Mouse (Mus musculus): ENCODE data around the gene Fcho1.

Fcho1 gene

DNA sequence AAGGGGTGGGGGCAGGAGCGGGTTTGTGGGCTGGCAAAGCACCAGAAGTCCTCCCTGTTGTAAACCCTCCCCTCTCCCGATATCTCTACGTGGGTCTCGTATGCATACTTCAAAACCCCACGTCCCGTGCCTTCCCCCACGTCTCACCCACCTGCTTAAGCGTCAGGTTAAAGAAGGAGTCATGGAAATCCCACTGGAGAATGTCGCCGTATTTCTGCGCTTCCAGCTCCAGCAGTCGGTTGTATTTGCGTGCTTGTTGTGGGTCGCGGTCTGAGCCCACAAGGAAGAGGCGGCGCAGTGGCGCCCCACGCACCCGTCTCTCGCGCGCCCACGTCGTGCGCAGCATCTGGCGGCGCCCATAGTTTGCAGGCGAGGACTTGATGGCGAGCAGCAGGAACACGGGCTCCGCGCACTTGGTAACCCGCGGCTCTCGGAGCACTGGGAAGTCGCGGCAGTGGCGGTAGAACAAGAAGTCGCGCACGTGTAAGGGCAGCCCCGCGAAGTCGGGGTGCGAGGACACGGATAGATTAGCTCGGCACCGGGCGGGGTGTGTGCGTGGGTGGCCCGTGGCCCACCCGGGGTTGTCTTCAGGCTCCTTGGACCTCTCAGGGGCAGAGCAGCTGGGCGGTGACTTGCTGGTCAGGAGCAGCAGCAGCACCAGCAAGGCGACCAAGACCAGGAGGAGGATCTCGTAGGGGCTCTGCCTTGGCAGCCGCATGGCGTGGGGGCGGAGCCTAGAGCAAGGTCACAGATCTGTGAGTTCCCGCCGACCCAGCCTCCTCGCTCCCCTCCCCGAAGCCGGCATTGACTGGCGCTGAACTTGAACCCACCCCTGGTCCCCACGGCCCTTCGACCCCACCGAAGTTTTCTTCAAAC lies 32.1 kb downstream of the Fcho1 start:
- in situ Hi-C loops (cut with MboI; ENCODE audit: low pct_unique_long_range_greater_than_20kb in 1 of 2, low sequenced_read_pairs in 2 of 2, unreplicated experiment in 1 of 2), result no loop called here

- in situ Hi-C loops (cut with MboI; ENCODE audit: low pct_unique_long_range_greater_than_20kb in 1 of 2, low sequenced_read_pairs in 2 of 2, unreplicated experiment in 1 of 2), result no loop called here
Measured at GRCm38 (mm10) chr8:71692509-71692908, 33.0 kb downstream of the Fcho1 start.

- in situ Hi-C loops (cut with MboI; ENCODE audit: low pct_unique_long_range_greater_than_20kb in 1 of 2, low sequenced_read_pairs in 2 of 2, unreplicated experiment in 1 of 2), result no loop called here
Measured at GRCm38 (mm10) chr8:71689028-71689427, 36.5 kb downstream of the Fcho1 start, which contains the start of gene Insl3. TSS of gene Insl3 (plus strand) at chr8:71689214.

GRCm38 (mm10) chr8:71687616-71688015 lies 37.9 kb downstream of the Fcho1 start:
- in situ Hi-C loops (cut with MboI; ENCODE audit: low pct_unique_long_range_greater_than_20kb in 1 of 2, low sequenced_read_pairs in 2 of 2, unreplicated experiment in 1 of 2), result no loop called here

DNA sequence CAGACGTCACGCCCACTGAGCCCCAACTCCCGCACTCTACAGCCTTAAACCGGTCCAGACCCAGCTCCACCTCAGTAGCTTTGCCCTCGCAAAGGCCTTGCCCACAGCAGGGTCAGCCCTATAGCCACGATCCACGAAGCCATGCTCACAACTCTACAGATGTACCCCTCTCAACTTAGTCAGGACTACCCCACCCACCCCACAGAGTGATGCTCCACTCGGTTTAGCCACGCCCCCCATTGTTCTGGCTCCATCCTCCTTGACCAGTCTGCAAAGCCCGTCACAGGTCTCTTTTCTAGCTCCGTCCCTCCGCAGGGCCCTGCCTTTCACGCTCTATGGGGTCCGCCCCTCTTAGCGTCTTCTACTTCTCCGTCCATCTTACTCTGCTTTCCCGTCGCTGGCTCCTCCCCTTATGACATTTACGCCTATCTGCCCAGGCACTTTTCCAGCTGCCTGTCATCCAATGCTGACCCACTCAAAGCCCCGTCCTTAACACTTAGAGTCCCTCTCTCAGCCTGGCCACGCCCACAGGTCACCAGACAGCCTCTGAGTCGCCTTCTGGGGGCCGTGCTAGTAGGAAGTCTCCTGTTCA lies 39.3 kb downstream of the Fcho1 start:
- in situ Hi-C loops (cut with MboI; ENCODE audit: low pct_unique_long_range_greater_than_20kb in 1 of 2, low sequenced_read_pairs in 2 of 2, unreplicated experiment in 1 of 2), result no loop called here

DNA sequence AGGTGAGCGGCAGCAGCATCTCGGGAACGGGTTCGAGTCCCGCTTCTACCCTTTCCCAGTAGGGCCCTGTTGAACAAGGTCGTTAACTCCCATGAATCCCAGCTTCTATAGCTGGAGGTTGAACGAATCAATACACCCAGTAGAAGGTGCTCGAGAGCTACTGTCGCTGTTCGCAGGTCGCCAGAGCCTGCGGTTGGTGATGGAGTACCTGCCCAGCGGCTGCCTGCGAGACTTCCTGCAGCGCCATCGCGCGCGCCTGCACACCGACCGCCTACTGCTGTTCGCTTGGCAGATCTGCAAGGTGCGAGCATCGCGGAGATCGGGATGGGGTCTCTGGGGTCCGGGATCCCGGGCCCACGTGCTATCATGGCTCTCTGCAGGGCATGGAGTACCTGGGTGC lies 39.9 kb downstream of the Fcho1 start:
- in situ Hi-C loops (cut with MboI; ENCODE audit: low pct_unique_long_range_greater_than_20kb in 1 of 2, low sequenced_read_pairs in 2 of 2, unreplicated experiment in 1 of 2), result no loop called here

GRCm38 (mm10) chr8:71684701-71685100 lies 40.8 kb downstream of the Fcho1 start:
- in situ Hi-C loops (cut with MboI; ENCODE audit: low pct_unique_long_range_greater_than_20kb in 1 of 2, low sequenced_read_pairs in 2 of 2, unreplicated experiment in 1 of 2), result no loop called here

- in situ Hi-C loops (cut with MboI; ENCODE audit: low pct_unique_long_range_greater_than_20kb in 1 of 2, low sequenced_read_pairs in 2 of 2, unreplicated experiment in 1 of 2), result no loop called here
Measured at GRCm38 (mm10) chr8:71682832-71683231, 42.7 kb downstream of the Fcho1 start.

DNA sequence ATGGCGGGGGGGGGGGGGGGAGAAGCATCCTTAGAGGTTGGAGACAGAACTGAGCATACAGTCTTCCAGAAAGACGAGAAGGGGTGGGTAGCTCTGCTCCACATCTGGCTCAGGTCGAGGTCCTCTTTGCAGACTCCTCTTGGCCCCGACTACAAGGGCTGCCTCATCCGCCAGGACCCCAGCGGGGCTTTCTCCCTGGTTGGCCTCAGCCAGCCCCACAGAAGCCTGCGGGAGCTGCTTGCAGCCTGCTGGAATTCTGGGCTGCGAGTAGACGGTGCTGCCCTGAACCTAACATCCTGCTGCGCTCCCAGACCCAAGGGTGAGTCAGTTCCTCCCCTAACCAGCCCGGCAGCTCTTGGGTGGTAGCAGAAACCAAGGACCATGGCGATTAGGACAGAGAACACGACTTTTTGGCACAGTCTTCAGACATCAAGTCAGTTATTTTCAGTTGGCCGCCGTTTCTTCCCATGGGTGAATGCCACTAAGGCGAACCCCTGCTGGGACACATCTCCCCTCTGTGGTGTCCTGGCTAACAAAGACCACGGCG lies 44.1 kb downstream of the Fcho1 start:
- in situ Hi-C loops (cut with MboI; ENCODE audit: low pct_unique_long_range_greater_than_20kb in 1 of 2, low sequenced_read_pairs in 2 of 2, unreplicated experiment in 1 of 2), result no loop called here

DNA sequence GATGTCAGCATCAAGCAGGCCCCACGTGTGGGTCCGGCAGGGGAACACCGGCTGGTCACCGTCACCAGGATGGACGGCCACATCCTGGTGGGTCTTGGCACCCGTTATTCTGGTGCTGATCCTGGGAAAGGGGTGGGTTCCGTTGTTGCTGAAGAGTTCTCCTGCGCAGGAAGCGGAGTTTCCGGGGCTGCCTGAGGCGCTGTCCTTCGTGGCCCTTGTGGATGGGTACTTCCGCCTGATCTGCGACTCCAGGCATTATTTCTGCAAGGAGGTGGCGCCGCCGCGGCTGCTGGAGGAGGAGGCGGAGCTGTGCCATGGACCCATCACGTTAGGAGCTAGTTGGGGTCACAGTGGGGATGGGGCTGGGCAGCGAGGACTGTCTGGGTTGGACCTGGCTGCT lies 45.0 kb downstream of the Fcho1 start:
- in situ Hi-C loops (cut with MboI; ENCODE audit: low pct_unique_long_range_greater_than_20kb in 1 of 2, low sequenced_read_pairs in 2 of 2, unreplicated experiment in 1 of 2), result no loop called here

GRCm38 (mm10) chr8:71679550-71680168 lies 45.9 kb downstream of the Fcho1 start:
- in situ Hi-C loops (cut with MboI; ENCODE audit: low pct_unique_long_range_greater_than_20kb in 1 of 2, low sequenced_read_pairs in 2 of 2, unreplicated experiment in 1 of 2), result no loop called here

DNA sequence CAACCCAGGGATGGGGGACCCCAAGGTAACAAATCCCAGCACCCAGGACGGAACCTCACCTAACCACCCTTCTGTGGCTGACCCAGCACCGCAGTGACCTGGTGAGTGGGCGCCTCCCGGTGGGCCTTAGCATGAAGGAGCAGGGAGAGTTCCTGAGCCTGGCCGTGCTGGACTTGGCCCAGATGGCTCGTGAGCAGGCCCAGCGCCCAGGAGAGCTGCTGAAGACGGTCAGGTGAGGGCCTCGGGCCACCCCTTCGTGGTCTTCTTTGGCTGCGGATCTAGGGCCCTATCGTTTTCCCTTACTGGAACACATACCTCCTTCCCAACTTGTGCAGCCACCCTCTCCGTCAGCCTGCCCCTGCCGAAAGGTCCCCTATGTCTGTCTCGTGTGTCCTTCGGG lies 46.4 kb downstream of the Fcho1 start:
- in situ Hi-C loops (cut with MboI; ENCODE audit: low pct_unique_long_range_greater_than_20kb in 1 of 2, low sequenced_read_pairs in 2 of 2, unreplicated experiment in 1 of 2), result no loop called here

GRCm38 (mm10) chr8:71678216-71678615 lies 47.3 kb downstream of the Fcho1 start:
- in situ Hi-C loops (cut with MboI; ENCODE audit: low pct_unique_long_range_greater_than_20kb in 1 of 2, low sequenced_read_pairs in 2 of 2, unreplicated experiment in 1 of 2), result no loop called here

GRCm38 (mm10) chr8:71677555-71677954 lies 48.0 kb downstream of the Fcho1 start:
- in situ Hi-C loops (cut with MboI; ENCODE audit: low pct_unique_long_range_greater_than_20kb in 1 of 2, low sequenced_read_pairs in 2 of 2, unreplicated experiment in 1 of 2), result no loop called here

DNA sequence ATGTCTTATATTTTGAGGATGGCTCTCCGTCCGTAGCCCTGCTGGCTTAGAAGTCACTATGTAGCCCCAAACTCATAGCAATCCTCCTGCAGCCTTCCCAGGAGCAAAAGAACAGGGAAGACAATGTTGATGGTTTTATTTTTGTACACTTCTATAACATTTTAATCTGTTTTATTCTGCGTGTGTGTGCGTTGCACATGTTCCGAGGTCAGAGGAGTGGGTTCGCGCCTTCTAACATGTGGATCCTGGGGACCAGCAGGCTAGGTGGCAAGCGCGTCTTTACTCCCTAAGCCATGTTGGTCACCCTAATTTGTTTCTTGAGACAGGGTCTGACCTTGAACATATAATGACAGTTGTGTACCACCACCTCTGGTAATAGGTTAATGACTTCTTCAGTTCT lies 48.7 kb downstream of the Fcho1 start:
- in situ Hi-C loops (cut with MboI; ENCODE audit: low pct_unique_long_range_greater_than_20kb in 1 of 2, low sequenced_read_pairs in 2 of 2, unreplicated experiment in 1 of 2), result no loop called here

GRCm38 (mm10) chr8:71676020-71676741 lies 49.3 kb downstream of the Fcho1 start, which contains the start of gene Jak3:
TSS of gene Jak3 (plus strand) at chr8:71676296.
- in situ Hi-C loops (cut with MboI; ENCODE audit: low pct_unique_long_range_greater_than_20kb in 1 of 2, low sequenced_read_pairs in 2 of 2, unreplicated experiment in 1 of 2), result no loop called here

DNA sequence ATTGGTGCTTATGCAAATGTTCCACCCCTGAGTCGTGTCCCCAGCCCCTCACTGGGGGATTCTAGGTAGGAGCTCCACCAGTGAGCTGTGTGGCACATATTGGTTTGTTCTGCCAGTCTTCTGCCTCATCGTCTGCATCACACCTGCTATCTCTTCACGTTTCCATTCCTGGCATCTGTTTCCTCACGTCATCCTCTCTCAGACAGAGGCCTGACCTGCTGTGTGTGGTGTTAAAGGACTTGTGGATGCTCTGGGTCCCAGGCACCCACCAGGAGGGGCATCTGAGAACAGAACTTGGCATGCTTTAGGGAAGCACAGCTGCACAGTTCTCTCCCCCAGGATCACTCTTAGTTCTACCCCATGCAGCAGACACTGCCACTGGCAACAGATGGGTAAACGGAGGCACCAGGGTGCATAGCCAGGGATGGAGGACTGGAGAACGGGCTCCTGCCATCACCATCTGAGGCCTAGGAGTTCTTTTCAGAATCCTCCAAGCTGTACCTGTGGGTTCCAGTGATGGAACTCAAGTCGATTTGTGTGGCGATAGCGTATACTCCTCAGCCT lies 50.0 kb downstream of the Fcho1 start:
- in situ Hi-C loops (cut with MboI; ENCODE audit: low pct_unique_long_range_greater_than_20kb in 1 of 2, low sequenced_read_pairs in 2 of 2, unreplicated experiment in 1 of 2), result no loop called here

DNA sequence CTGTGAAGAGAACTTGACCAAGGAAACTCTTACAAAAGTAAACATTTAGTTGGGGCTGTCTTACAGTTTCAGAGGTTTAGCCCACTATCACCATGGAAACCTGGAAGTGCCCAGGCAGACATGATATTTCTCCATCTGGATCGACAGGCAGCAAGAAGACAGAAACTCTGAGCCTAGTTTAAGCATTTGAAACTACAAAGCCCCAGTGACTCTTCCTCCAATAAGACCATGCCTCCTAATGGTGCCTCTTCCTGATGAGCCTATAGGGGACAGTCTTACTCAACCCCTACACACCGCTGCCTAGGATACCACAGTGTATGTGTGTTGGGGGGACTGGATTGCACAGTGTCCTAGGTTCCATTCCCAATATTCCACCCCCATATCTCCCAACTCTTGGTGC lies 51.4 kb downstream of the Fcho1 start:
- in situ Hi-C loops (cut with MboI; ENCODE audit: low pct_unique_long_range_greater_than_20kb in 1 of 2, low sequenced_read_pairs in 2 of 2, unreplicated experiment in 1 of 2), result no loop called here

All from mouse embryonic stem cell (cell line).